Mouse (Mus musculus): ENCODE results near the gene Mgll. TPM values are rescaled to one million over a fixed set of nuclear protein-coding genes. Genes with fewer than 3 reads are reported as not detected.

Gene Mgll
- total RNA-seq, 1 experiment from 2014 or later: 279 TPM

DNA sequence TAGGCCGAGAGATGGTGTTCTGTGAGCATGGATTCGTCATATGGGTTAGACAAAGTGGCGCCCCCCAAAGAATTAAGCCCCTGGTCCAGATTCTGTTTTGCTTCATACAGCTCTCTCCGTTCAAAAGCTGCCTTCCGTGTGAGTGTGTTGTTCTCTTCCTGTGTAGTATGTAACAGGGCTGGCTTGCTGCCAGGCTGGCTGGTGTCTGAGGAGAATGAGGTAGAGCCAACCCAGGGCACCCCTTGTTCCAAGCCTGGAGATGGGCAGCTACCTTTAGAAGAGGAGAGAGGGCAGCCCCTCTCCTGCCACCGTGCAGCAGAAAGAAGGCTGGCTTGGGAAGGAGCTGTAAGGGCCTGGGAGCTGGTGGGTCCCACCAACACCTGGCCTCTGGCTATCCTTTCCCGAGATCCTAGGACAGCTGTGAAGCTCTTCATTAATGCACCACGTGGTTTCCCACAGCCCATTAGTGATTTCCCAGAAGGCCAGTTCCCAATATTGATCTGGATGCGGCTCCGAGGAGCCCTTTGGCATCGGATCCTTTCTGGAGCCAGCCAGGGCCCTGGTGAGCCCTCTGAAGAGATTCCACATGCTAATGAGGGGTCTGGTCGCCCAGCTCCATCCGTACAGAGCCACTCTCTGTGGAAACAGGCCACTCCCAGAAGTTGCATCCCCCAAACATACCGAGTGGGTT lies 19.5 kb downstream of the Mgll start:
- DNase-seq: no peak

DNA sequence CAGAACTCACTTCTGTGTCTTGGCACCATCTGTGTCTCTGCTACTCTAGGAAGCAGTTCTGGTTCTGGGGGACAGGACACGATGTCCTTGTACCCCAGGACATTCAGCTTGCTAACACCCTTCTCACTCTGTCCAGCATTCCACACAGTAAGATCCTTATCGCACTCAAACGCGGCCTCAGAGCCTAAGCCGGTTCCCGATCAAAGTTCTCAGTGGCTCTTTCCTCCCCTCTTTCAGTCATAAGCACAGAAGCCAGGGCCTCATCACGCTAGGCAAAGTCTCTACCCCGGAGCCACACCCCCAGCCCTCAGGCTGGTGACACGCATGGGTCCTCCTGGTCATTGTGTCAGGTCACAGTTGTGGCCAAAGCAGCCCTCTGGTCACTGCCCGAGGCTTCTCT lies 20.8 kb downstream of the Mgll start:
- DNase-seq: no peak

DNA sequence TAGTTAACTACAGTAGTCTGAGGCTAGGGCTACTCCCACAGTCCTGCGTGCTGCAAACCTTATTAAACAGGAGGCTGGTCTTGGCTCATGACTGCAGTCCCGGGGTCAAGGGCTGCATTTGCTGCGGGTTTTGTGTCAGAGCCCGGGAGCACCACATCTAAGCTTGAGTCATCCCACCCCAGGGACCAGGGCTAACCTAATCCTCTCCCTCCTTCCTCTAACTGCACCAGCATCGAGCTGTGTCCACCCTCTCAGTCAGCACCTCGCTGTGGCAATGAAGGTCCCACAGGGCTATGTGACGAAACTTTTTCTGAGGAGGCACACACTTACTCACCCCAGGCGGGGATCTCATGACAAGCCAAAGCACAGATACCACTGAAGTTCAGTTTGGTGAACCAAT lies 22.1 kb downstream of the Mgll start:
- peak; percentile 79 for DNase-seq

DNA sequence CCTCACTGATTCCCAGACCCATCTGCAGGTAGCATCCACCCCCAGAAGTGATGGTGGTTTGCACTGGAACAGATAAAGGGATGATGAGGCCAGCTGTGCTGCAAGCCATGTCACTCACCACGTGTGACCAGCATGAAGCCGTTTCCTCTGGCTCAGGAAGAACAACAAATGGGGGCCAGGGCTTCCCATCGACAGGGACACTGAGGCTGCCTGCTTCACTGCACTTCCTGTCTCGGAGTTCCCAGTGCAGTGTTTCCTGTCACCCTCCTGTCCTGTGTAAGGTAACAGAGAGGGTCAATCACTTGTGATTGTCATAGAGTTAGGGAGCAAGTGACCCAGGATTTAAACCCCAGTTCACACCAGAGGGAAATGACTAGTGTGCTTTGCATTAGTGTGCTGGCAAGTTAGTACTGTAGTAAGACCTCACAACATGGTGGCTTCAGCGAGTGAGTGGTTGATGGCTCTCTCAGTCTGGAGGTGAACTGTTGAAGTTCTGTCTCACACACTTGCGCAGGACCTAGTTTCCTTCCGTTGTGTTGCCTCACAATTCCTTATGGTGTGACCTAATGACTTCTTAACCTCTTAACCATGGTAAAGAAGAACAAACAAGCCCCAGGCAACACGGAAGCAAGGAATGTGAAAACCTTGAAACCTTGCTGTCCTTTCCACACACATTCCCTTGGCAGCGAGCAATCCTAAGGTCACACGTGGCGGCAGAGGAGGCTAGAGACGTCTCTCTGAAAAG lies 23.3 kb downstream of the Mgll start:
- DNase-seq: no peak

DNA sequence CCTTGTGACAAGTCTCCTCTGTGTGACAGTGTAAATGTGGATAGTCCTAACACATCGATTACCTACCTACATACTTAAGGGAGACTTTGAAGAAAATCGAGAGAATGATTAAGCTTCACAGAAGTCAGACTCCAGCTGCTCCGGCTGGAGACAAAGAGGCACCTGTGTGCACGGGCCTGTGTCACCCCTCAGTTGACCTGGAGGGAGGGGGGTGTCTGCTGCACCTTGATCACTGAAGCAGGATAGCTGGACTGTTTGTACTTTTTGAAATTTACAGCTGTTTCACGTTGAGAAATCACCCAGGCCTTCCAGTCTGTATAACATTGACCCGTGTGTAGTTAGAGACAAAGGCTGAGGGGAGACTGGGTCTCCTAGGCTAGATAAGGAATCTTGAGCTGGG lies 26.7 kb downstream of the Mgll start:
- no peak for DNase-seq

DNA sequence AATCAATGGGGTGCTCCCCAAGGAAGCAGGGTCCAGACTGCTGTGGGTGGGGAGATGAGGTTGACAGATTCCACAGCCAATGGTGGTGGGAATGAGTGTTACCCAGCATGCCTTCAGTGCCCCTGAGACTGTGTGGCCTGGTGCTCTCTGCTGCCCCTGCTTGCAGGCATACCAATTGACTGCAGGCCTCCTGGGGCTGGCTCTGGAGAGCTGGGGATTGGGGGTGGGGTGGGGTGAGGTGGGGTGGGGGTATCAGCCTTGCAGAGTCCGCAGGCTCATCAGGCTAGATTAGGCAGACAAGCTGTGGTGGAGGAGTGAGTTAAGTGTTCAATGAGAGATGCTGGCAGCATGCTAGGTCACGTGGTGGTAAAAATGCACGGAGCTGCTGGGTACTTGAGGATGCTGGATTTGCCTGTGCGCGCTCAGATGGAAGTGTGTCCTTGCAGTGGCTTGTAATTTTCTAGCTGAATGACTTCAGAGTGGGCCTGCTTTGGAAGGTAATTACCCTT lies 28.6 kb downstream of the Mgll start:
- DNase-seq: no peak

DNA sequence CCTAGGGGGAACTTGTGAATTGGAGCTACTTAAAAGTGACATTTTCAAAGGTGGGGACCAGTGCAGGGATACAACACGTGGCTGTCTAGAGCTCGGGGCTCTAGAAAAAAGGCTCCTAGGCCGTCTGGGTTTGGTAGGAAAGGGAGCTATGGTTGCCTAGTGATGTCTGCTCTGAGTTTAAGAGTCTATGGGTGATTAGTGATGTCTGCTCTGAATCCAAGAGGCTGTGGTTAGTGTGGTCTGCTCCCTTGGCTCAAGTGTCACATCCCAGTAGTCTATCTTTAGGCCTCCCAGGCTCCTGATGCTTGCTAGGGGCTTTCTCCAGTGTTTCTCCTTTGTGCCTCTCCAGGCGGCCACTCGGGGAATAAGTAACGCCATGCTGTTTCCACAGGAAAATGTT lies 29.4 kb downstream of the Mgll start:
- DNase-seq: no peak

DNA sequence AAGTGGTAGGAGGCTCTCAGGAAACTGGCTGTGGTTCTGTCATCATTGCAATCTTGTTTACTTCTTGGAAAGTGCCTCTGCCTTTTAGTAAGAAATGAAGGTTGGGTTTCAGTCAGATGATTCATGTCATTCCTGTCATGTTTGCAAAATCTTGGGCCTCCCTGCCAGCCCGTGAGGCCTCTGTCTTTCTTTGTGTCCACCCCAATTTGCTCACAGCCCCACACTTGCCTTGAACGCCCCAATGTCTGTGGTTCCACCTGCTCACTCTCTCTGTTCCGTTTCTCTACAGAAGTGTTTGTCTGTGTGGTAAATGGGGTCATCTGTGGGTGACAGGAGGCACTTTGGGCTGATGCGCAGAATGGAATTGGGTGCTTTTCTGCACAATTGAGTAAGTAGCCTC lies 32.8 kb downstream of the Mgll start:
- no peak for DNase-seq

DNA sequence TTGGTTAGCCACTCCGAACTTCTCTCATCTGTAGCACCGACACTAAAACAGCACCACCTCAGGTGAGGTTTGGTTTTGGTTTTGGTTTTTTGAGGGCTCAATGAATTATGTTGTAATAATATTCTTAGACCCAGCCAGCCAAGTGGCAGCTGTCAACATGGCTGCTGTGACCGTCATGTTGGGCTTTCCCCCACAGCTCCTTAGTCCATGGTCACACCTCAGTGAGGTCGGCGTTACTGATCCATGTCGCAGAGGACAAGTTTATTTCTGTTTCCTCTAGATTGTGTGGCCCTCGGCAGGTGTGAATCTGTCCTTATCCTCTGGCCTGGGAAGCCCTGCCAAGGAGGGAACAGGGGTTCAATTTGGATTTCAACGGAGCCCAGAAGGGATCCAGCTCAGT lies 33.9 kb downstream of the Mgll start:
- no peak for DNase-seq

DNA sequence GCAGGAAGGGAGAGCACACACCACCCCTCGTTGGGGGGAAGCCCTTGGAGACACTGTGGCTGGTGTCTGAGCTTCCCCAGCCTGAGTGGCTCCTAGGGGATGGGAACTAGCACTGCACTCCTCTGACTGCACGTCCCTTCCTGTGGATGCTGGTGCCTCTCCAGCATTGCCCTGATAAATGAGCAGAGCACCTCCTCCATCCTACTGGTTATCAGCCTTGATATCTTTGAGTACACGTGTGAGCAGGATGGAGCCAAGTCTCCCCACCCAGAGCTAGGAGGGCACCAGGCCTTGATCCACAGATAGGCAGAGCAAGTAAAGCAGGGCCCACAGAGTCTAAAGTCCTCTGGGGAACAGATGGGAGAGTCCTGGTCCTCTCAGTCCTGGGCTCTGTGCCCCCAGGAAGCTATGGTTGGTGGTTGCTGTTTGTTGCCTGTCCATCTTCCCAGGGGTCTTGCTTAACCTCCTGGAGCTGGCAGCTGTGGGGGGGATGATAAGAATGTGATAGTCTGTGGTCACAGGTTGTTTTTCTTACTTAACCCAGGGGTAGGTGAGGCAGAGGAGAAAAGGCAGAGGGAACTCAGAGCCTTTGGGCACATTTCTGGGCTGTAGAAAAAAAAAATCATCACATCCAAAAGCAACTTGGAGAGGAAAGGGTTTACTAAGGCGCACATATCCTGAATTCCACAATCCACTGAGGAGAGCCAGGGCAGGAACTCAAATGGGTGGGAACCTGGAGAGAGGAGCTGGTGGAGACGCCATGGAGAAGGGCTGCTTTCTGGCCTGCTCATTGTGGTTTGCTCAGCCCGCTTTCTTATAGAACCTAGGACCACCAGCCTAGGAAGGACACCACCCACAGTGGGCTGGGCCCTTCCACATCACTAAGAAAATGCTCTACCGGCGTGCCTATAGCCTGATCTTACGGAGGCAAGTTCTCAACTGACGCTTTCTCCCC lies 34.6 kb downstream of the Mgll start:
- DNase-seq: no peak

DNA sequence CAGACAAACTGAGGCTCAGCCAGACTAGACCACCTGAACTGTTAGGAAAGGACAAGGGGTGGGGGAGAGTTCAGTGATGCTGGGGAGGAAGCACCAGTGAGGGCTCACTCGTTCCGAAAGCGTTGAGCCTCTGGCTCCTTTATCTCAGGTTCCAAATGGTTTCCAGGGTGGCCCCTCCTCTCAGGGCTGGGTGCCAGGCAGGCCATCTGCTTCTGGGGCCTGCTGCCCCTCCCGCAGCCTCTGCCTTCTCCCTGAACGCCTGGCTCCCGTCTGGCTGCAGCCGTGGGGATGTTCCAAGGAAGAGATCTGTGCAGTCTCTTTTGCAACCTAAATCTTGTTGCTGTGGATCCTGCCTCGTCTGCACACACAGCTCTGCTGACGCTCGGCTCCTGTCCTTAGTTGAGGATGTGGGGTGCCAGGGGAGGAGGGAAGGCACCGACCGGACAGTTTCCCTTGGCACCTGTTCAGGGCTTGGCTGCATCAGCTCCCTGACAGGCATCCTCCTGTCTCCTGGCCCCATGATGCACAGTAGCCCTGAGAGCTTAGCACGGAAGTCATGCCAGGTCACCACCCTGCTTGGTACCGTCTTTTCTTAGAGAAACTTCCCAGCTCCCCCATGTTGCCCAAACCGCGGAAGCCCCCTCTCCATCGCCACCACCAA lies 35.7 kb downstream of the Mgll start:
- peak; percentile 89 for DNase-seq

DNA sequence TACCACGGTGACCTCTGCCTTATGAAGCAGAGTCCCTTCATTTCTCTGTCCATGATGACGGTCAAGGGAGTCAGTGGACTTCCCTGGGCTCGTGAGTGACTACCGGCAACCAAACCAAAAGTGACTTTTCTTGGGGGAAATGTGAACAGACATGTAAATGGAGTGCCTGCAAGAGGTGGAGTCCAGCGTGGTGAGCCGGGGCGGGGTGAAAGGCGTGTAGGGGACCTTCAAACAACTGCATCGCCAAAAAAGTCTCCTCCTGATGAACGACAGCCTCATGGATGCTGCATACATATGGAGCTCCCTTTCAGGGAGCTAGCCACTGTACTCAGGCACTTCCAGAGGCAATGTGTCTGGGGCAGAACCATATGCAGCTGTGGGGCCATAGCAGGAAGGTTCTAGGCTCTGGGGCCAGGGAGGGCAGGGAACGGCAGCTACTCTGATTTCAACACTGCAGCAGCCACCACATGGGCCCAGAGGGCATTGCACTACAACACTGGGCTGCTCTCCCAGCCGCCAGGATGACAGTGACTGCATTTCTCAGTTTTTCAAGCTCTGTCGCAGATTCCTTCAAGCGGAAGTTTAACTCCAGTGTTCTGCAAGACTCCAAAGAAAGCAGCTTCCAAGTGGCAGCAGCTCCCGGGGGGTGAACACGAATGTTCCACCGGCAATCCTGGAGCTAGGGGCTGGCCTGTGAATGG lies 36.9 kb downstream of the Mgll start:
- DNase-seq: peak; percentile 62

DNA sequence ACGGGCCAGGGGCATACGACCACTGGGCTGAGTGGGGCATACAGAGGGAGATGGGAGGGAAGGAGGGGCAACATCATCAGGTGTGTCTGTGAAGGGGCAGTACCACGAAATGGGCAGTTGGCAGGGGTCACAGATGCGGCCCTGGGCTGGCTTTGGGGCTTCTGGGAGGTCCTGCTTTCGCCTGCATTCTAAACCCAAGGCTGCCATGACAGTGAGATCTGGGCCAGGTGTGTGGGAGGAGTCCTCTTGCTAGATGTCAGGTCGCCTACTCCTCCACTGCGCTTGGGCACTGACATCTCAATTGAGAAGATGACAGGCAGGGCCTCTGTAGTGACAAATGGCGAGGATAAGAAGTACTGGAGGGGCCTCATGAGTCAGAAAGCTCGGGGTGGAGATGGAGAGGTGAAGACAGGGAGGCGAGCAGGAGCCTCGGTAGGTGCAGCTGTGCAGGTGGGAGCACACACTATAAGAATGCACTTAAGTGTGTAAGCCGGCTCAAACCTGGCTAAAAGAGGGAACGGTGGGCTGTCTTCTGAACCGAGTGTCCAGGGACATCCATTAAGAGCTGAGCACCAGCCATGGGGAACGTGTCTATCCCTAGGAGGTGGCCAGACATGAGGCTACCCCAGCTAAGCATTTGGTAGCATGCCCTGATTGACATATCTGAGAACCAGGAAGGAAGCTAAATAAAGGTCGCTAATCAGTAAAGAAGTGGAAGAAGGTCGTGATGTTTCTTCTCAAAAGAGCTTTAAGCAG lies 37.6 kb downstream of the Mgll start:
- DNase-seq: no peak

DNA sequence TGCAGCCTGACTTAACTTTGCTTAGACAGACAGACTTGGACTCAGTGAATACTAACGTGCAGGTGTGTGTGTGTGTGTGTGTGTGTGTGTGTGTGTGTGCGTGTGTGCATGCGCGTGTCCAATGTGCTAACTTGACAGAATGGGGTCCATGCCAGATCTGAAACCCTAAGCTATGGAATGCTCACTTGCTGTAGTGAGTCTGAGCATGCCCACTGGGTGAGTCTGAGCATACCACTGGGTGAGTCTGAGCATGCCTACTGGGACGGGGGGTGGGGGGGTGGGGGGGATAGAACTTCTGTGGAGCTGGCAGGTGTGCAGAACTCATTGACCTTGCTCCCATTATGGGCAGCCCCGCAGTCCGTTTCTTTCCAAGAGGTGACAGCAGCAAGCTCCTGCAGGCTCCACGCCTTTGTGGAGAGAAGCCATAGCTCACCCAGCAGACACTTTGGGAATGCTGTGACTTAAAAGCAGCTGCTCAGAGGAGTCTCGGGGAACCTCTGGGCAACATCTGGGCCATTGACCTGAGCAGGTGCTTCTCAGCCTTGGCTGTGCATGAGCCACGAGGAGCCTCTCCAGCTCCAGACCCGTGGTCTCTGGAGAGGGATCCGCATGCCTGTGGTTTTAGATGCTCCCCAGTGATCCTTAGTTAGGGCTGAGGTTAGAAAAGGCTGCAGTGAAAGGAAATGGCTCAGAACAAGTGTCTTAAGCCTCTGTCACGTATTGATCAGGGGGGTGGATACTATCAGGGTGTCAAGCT lies 38.4 kb downstream of the Mgll start:
- DNase-seq: no peak

DNA sequence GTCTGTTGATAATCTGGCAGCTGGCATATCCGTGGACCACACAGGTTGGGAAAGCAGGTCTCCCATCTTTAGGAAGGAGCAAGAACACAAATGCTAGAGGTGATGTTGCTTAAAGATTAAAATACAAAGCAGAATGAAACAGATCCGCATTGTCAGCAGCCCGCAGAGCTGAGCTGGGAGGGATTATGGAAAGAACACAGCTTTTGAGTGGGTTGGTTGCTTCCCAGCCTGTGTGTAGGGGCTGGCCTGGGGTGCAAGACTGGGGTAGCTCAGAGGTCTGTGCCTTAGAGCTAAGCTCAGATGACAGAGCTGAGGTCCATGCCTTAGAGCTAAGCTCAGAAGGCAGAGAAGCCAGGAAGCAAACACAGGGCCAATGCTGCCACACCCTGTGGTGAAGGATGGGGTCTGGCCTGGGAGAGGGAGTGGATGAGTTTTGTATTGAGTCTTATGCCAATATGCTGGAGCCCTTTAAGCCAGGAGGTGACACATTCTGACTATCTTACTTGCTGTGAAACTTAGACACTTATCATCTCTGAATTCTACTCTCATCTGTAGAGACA lies 39.4 kb downstream of the Mgll start:
- DNase-seq: no peak

DNA sequence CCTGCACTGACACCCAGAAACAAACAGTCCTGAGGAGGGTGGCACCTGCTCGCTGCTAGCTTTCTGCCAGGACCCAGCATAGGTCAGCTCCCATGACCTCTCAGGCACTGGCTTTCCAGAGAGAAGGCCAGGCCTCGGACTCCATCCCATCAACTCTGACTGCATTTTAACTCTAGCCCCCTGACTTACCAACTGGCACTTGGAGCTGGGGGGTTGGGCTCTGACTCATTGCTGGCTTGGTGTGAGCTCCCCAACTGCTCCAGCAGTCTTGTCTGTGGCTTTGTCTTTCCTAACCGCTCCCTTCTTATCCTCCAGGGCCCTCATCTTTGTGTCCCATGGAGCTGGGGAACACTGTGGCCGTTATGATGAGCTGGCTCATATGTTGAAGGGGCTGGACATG lies 40.1 kb downstream of the Mgll start:
- DNase-seq: no peak

DNA sequence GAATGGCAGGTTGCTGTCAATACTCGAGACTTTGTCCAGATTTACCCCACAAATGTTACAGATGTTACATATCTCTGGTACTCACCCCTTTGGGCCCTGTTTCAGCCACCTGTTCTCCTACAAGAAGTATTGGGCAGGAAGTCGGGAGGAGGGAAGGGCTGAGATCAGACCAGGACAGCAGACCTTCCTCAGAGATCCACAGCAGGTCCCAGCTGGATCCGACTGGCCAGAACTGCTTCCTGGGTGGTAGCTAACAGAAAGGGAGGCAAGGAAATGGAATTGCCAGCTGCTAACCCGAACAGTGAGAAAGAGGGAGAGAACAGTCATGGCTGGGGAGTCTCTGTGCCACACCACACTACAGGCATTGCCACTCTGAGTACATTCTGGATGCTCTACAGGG lies 43.5 kb downstream of the Mgll start:
- no peak for DNase-seq

DNA sequence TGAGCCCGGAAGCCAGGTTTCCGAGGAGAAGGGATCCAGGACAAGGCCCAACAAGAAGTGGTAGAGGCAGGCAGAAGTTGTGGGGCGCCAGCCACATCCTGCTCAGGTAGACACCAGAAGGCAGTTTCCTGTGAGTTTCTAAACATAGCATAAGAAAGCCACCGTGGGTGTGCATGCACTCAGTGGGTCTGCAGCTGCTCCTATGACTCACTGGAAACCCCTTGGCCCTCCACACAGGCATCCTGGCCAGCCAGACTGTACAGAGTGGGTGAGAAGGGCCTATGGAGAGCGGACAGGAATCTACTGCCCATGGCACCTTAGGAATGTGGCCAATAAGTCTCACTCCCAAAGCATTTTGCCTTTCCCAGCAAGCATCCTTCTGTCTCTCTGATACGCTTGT lies 45.5 kb downstream of the Mgll start:
- no peak for DNase-seq

DNA sequence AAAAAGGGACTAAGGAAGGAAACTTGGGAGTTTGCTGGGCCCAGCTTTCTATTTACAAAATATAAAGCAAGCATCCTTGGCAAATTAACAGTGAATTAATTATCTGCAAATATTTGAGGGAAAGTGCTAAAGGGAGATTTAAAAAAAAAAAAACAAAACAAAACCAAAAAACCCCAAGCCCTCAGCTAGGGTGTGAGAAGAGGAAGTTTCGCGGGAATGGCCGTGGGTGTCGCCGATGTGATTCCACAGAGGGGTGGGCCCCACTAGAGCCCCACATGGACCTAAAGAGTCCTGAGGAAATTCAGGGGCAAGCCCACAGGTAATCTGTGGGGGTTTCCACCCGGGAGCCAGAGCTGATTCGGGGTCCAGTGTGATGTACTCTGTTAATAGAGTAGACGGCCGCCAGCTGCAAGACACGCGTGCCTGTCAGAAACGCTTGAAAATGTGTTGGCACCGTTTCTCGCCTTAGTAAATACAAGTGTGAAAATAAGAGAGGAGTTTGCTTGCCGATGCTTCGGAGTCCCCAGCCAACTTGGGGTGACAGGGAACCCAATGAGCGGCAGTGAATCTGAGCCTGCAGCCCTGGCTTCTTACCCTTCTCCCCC lies 46.2 kb downstream of the Mgll start:
- DNase-seq: no peak
